In the genomic region with DNA sequence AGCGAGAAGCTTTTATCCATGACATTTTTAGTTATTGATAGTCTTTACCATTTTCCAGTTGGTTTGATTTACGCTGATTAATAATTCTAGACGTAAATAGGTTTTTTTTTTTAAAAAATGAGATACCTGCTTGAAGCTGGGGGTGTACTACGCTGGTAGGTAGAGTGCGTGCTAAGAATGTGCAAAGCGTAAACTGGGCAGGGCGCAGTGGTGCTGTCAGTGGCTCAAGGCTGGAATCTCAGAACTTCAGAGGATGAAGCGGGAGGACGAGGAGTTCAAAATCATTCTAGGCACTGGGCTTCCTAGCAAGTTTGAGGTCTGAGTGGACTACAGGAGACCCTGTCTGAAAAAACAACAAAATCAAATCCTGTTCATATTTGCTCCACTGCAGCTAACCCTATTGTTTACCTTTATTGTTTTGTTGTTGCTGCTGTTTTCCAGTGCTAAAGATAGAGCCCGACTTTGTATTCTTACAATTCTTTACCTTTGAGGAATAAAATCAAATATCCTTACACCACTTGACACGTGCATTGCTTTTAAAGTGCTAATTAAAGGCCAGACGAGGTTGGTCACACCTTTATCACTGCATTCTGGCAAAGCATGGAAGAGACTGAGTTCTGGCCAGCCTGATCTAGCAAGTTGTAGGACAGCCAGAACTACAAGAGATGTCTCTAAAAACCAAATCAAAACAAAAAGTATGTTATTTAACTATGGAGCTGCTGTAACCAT, we compare ENCODE assay signal across 8 mouse cellular contexts. TPM values are rescaled to one million over a fixed set of nuclear protein-coding genes. Genes with fewer than 3 reads are reported as not detected.
DNase-seq lines count a peak whose midpoint lies in the region; ATAC-seq and TF ChIP-seq lines count a peak whose summit lies in the region.

No protein-coding gene starts in this region.

- peaks cover 10% of the 10 kb centered on the region for H3K4me1 ChIP-seq in lung, adult 2 months (ENCODE audit: control insufficient read depth, insufficient read depth, low read length)
- peaks cover 20% of the 10 kb centered on the region for H3K4me1 ChIP-seq in limb, embryonic 12.5 days (replicated peaks)
- H3K4me1 ChIP-seq in midbrain, embryonic 15.5 days: peaks cover 32% of the 10 kb centered on the region

- WGBS in lung, adult 2 months: 15% methylated on average over 12 of the region's 12 CpGs
- 14% methylated on average over 12 of the region's 12 CpGs for WGBS in limb, embryonic 12.5 days
- 12% methylated on average over 12 of the region's 12 CpGs for WGBS in midbrain, embryonic 15.5 days

- no peaks in the 10 kb centered on the region for H3K27me3 ChIP-seq in limb, embryonic 12.5 days
- no peaks in the 10 kb centered on the region for H3K27me3 ChIP-seq in midbrain, embryonic 15.5 days (replicated peaks)

- TF ChIP-seq CTCF in lung, adult 2 months (IDR thresholded peaks at IDR 0.05; ENCODE audit: insufficient read depth, low read length): no peak

- peak overlapping the region; percentile 27; the same call in 1 of the 2 replicates for H3K9ac ChIP-seq in limb, embryonic 12.5 days (replicated peaks)
- H3K9ac ChIP-seq in midbrain, embryonic 15.5 days: peak overlapping the region; percentile 93

- H3K4me3 ChIP-seq in lung, adult 2 months (replicated peaks; ENCODE audit: extremely low read depth, low read depth, low read length): peak overlapping the region; percentile 100
- peak overlapping the region; percentile 76 for H3K4me3 ChIP-seq in limb, embryonic 12.5 days (replicated peaks)
- H3K4me3 ChIP-seq in midbrain, embryonic 15.5 days: peak overlapping the region; percentile 93

- ATAC-seq in limb, embryonic 12.5 days (ENCODE audit: insufficient number of reproducible peaks, insufficient read depth, low FRiP score, low TSS enrichment, low read depth): no peak
- peak; percentile 68 for ATAC-seq in midbrain, embryonic 15.5 days (replicated peaks)

- no peaks in the 10 kb centered on the region for H3K9me3 ChIP-seq in limb, embryonic 12.5 days
- H3K9me3 ChIP-seq in midbrain, embryonic 15.5 days: no peaks in the 10 kb centered on the region

- no peak for TF ChIP-seq POLR2A in lung, adult 2 months (IDR thresholded peaks at IDR 0.05; ENCODE audit: borderline replicate concordance, extremely low read depth, low read depth, low read length)

- peak overlapping the region; percentile 80 for H3K27ac ChIP-seq in limb, embryonic 12.5 days
- peak overlapping the region; percentile 91 for H3K27ac ChIP-seq in midbrain, embryonic 15.5 days

- DNase-seq in lung, adult 2 months: no peak
- no peak for DNase-seq in lung, postnatal 10 days
- DNase-seq in cerebellum, postnatal 14 days: peak; percentile 42 to 51
- DNase-seq in heart, postnatal 4 days: peak; percentile 20
- no peak for DNase-seq in B cell, adult 2 months
- DNase-seq in thymus, postnatal 25 days: no peak

- H3K4me2 ChIP-seq in limb, embryonic 12.5 days: peak overlapping the region; percentile 88
- peak overlapping the region; percentile 96 for H3K4me2 ChIP-seq in midbrain, embryonic 15.5 days

- peaks cover 35% of the 10 kb centered on the region for H3K36me3 ChIP-seq in limb, embryonic 12.5 days
- peaks cover 8% of the 10 kb centered on the region; the same call in 1 of the 2 replicates for H3K36me3 ChIP-seq in midbrain, embryonic 15.5 days (replicated peaks)

RNA-seq across cellular contexts. Expression of gene Rab13, which starts 0.6 kb away (rescaled TPM):
- polyA plus RNA-seq in lung, adult 2 months (2012; rRNA removed): 5.4 and 5.8 TPM in 2 replicates
- total RNA-seq in heart, postnatal 4 days (2021): 10 to 100 TPM; 14.8 to 19.0 TPM
- polyA plus RNA-seq in limb, embryonic 12.5 days (2016; fragmentation: Nextera tagmentation; extraction: Ambion mirVana): 28.2 and 29.8 TPM in 2 replicates
- polyA plus RNA-seq in midbrain, embryonic 15.5 days (2015; fragmentation: Nextera tagmentation; extraction: Ambion mirVana): 23.8 and 26.0 TPM in 2 replicates

RNA-seq across cellular contexts. Expression of gene Rps27, which starts 0.7 kb away (rescaled TPM):
- 725 and 918 TPM in 2 replicates for polyA plus RNA-seq in lung, adult 2 months (2012; rRNA removed)
- total RNA-seq in heart, postnatal 4 days (2021): 1,000 to 10,000 TPM; 1,313 to 1,450 TPM
- polyA plus RNA-seq in limb, embryonic 12.5 days (2016; fragmentation: Nextera tagmentation; extraction: Ambion mirVana): 1,443 and 1,486 TPM in 2 replicates
- polyA plus RNA-seq in midbrain, embryonic 15.5 days (2015; fragmentation: Nextera tagmentation; extraction: Ambion mirVana): 731 and 753 TPM in 2 replicates

RNA-seq across cellular contexts. Expression of gene Jtb, which starts 17.3 kb away (rescaled TPM):
- 49.4 and 66.3 TPM in 2 replicates for polyA plus RNA-seq in lung, adult 2 months (2012; rRNA removed)
- total RNA-seq in heart, postnatal 4 days (2021): 10 to 100 TPM; 40.9 to 47.4 TPM
- 86.2 and 88.6 TPM in 2 replicates for polyA plus RNA-seq in limb, embryonic 12.5 days (2016; fragmentation: Nextera tagmentation; extraction: Ambion mirVana)
- 90.6 and 94.3 TPM in 2 replicates for polyA plus RNA-seq in midbrain, embryonic 15.5 days (2015; fragmentation: Nextera tagmentation; extraction: Ambion mirVana)

RNA-seq across cellular contexts. Expression of gene Creb3l4, which starts 29.2 kb away (rescaled TPM):
- 2.0 TPM in 2 replicates for polyA plus RNA-seq in lung, adult 2 months (2012; rRNA removed)
- under 1 TPM; 0.18 to 0.19 TPM for total RNA-seq in heart, postnatal 4 days (2021)
- 11.7 and 12.9 TPM in 2 replicates for polyA plus RNA-seq in limb, embryonic 12.5 days (2016; fragmentation: Nextera tagmentation; extraction: Ambion mirVana)
- 1.6 and 2.3 TPM in 2 replicates for polyA plus RNA-seq in midbrain, embryonic 15.5 days (2015; fragmentation: Nextera tagmentation; extraction: Ambion mirVana)

RNA-seq across cellular contexts. Expression of gene Slc39a1, which starts 33.9 kb away (rescaled TPM):
- polyA plus RNA-seq in lung, adult 2 months (2012; rRNA removed): 72.8 and 83.7 TPM in 2 replicates
- total RNA-seq in heart, postnatal 4 days (2021): 100 to 1,000 TPM; 101 to 106 TPM
- 56.8 and 62.0 TPM in 2 replicates for polyA plus RNA-seq in limb, embryonic 12.5 days (2016; fragmentation: Nextera tagmentation; extraction: Ambion mirVana)
- polyA plus RNA-seq in midbrain, embryonic 15.5 days (2015; fragmentation: Nextera tagmentation; extraction: Ambion mirVana): 48.4 and 52.1 TPM in 2 replicates

Comparison
In these comparisons a context has a peak if more than half of its experiments do, and no peak if none do; other contexts are left out.
1. DNase-seq: peak in cerebellum, postnatal 14 days (2 of 2) and heart, postnatal 4 days (single experiment); none in lung, adult 2 months (single experiment), lung, postnatal 10 days (single experiment), B cell, adult 2 months (0 of 2) and thymus, postnatal 25 days (single experiment).
2. Peak in every context shown above with its lines, with median percentiles within 50 percentile points of each other: H3K4me3 ChIP-seq.